Mouse (Mus musculus): ENCODE data around the gene Gm20388. TPM values are rescaled to one million over a fixed set of nuclear protein-coding genes. Genes with fewer than 3 reads are reported as not detected.

Gm20388 gene
- polyA plus RNA-seq, 1 experiment: 28.1 TPM

DNA sequence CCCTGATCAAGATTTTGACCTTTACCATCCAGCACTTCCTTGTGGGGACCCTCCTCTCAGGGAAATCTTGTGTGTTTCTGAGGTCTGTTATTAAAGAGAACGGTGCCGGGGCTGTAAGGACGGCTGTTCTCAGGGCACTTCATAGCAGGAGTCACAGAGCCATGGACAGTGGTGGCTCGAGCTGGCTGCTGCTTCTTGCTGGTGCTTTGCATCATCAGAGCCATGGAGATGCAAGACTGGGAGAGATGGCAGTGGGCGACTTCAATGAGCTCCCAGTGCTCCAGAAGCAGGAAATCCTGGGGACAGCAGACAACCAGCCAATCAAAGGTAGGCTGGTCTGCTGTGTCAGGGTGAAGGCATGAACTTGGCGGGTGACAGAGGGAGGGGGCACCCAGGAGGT, 2850.5 kb downstream of the Gm20388 start:
- Histone ChIP-seq H3K4me3 (ENCODE audit: low read depth, low read length) (no peak overlapping the region), H3K27ac (ENCODE audit: insufficient read depth, low read length) (no peak overlapping the region), H3K9ac (ENCODE audit: low read depth, poor library complexity, severe bottlenecking) (no peak overlapping the region), H3K9me3 (replicated peaks; ENCODE audit: control insufficient read depth, insufficient read depth, low read length, poor library complexity, severe bottlenecking) (no peaks in the 10 kb centered on the region), H3K27me3 (ENCODE audit: control insufficient read depth, insufficient read depth, low read length, poor library complexity, severe bottlenecking) (no peaks in the 10 kb centered on the region), H3K4me1 (ENCODE audit: control insufficient read depth, insufficient read depth, low read length) (no peaks in the 10 kb centered on the region), H3K36me3 (ENCODE audit: control insufficient read depth, insufficient read depth, low read length, poor library complexity, severe bottlenecking) (no peaks in the 10 kb centered on the region)
- no peak for TF ChIP-seq EP300 (IDR thresholded peaks at IDR 0.05; ENCODE audit: insufficient read depth, low read depth, low read length)
- no peak for TF ChIP-seq POLR2A (IDR thresholded peaks at IDR 0.05; ENCODE audit: insufficient read depth, low read length)
- TF ChIP-seq CTCF (IDR thresholded peaks at IDR 0.05; ENCODE audit: low read depth, low read length): no peak

DNA sequence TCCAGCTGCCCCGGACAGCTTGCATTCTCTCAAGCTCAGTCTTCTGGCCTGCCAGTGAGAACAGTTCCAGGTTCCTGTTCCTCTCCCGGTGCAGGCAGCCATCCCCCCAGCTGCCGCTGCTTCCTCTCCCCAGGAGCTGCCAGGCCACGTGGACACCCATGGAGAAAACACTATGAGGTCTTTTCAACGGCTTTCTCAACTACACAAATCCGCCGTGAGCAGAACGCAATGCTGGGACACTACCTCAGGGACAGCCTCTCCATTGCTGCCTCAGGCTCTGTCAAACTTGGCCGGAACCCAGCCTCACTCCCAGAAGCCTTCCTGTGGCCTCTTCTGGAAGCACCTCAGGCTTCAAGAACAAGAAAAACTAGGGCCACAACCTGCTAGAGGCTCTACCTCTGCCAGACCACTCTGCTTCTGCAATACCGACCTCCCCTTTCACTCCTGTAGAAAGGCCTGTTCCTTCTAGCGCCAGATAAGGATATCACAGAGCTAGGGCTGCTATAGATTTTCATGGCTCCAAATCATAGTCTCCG, 2852.2 kb downstream of the Gm20388 start:
- H3K9ac ChIP-seq (ENCODE audit: low read depth, poor library complexity, severe bottlenecking): no peak overlapping the region
- no peaks in the 10 kb centered on the region for H3K9me3 ChIP-seq (replicated peaks; ENCODE audit: control insufficient read depth, insufficient read depth, low read length, poor library complexity, severe bottlenecking)
- H3K4me3 ChIP-seq (ENCODE audit: low read depth, low read length): no peak overlapping the region
- no peak for TF ChIP-seq EP300 (IDR thresholded peaks at IDR 0.05; ENCODE audit: insufficient read depth, low read depth, low read length)
- no peak for TF ChIP-seq CTCF (IDR thresholded peaks at IDR 0.05; ENCODE audit: low read depth, low read length)
- no peak for TF ChIP-seq POLR2A (IDR thresholded peaks at IDR 0.05; ENCODE audit: insufficient read depth, low read length)
- no peaks in the 10 kb centered on the region for H3K4me1 ChIP-seq (ENCODE audit: control insufficient read depth, insufficient read depth, low read length)
- no peaks in the 10 kb centered on the region for H3K36me3 ChIP-seq (ENCODE audit: control insufficient read depth, insufficient read depth, low read length, poor library complexity, severe bottlenecking)
- H3K27me3 ChIP-seq (ENCODE audit: control insufficient read depth, insufficient read depth, low read length, poor library complexity, severe bottlenecking): no peaks in the 10 kb centered on the region
- H3K27ac ChIP-seq (ENCODE audit: insufficient read depth, low read length): no peak overlapping the region

GRCm38 (mm10) chr8:122763267-122763738, 2852.7 kb downstream of the Gm20388 start:
- TF ChIP-seq CTCF (IDR thresholded peaks at IDR 0.05; ENCODE audit: low read depth, low read length) (no peak), POLR2A (IDR thresholded peaks at IDR 0.05; ENCODE audit: insufficient read depth, low read length) (no peak), EP300 (IDR thresholded peaks at IDR 0.05; ENCODE audit: insufficient read depth, low read depth, low read length) (no peak)

DNA sequence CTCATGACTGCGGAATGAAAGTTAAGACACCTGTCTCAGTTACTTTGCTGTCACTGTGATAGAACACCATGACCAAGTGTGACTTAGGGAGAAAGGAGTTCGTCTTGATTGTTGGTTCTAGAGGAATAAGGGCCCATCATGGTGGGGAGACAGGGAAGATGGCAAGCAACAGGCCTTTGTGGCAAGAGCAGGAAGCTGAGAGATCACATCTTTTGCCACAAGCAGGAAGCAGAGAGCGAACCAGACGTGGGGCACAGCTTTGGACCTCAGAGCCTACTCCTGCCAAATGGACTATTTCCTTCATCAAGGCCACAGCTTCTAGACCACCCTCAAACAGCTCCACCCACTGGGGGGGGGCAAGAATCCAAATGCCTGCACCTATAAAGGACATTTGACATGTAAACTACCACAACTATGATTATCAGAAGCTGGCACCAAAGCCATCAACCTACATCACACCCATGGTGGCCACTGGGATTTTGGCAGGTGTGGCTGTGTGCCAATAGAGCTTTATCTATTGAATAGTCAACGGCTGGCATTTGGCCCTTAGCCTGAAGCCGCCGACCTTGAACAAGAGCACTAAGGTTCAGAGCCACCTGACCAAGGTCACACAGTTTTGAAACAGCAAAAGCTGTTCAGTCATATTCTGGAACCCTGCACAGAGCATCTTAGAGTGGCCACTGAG, 2854.3 kb downstream of the Gm20388 start:
- Histone ChIP-seq H3K4me1 (ENCODE audit: control insufficient read depth, insufficient read depth, low read length) (no peaks in the 10 kb centered on the region), H3K27ac (ENCODE audit: insufficient read depth, low read length) (no peak overlapping the region), H3K36me3 (ENCODE audit: control insufficient read depth, insufficient read depth, low read length, poor library complexity, severe bottlenecking) (no peaks in the 10 kb centered on the region), H3K9me3 (replicated peaks; ENCODE audit: control insufficient read depth, insufficient read depth, low read length, poor library complexity, severe bottlenecking) (no peaks in the 10 kb centered on the region), H3K9ac (ENCODE audit: low read depth, poor library complexity, severe bottlenecking) (no peak overlapping the region), H3K27me3 (ENCODE audit: control insufficient read depth, insufficient read depth, low read length, poor library complexity, severe bottlenecking) (no peaks in the 10 kb centered on the region), H3K4me3 (ENCODE audit: low read depth, low read length) (no peak overlapping the region)
- TF ChIP-seq EP300 (IDR thresholded peaks at IDR 0.05; ENCODE audit: insufficient read depth, low read depth, low read length) (no peak), CTCF (IDR thresholded peaks at IDR 0.05; ENCODE audit: low read depth, low read length) (no peak), POLR2A (IDR thresholded peaks at IDR 0.05; ENCODE audit: insufficient read depth, low read length) (no peak)

More at GRCm38 (mm10) chr8:122763267-122763738, 2852.7 kb downstream of the Gm20388 start:
- H3K36me3 ChIP-seq (ENCODE audit: control insufficient read depth, insufficient read depth, low read length, poor library complexity, severe bottlenecking): no peaks in the 10 kb centered on the region
- no peak overlapping the region for H3K9ac ChIP-seq (ENCODE audit: low read depth, poor library complexity, severe bottlenecking)
- no peaks in the 10 kb centered on the region for H3K27me3 ChIP-seq (ENCODE audit: control insufficient read depth, insufficient read depth, low read length, poor library complexity, severe bottlenecking)
- H3K4me3 ChIP-seq (ENCODE audit: low read depth, low read length): no peak overlapping the region
- no peak overlapping the region for H3K27ac ChIP-seq (ENCODE audit: insufficient read depth, low read length)
- H3K4me1 ChIP-seq (ENCODE audit: control insufficient read depth, insufficient read depth, low read length): no peaks in the 10 kb centered on the region
- no peaks in the 10 kb centered on the region for H3K9me3 ChIP-seq (replicated peaks; ENCODE audit: control insufficient read depth, insufficient read depth, low read length, poor library complexity, severe bottlenecking)

DNA sequence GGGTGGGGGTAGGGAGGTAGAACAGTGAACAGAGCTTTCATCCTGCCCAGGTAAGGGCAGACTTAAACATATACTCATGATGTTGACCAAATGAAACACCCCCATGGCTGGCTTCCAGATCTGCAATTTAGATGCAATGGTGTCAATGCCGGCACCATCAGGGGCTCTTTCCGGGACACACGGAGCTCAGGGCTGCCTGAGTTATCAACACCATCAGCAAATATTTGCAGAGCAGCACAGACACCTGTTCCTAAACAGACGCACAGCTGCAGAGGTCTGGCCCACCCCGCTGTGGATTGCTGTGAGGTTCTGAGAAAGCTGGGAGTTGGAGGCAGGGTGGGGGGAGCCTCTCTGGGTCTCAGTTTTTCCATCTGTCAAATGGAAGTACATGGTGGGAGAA, 2855.5 kb downstream of the Gm20388 start:
- no peak for TF ChIP-seq EP300 (IDR thresholded peaks at IDR 0.05; ENCODE audit: insufficient read depth, low read depth, low read length)

GRCm38 (mm10) chr8:122766647-122767200, 2856.1 kb downstream of the Gm20388 start:
- H3K9ac ChIP-seq (ENCODE audit: low read depth, poor library complexity, severe bottlenecking): no peak overlapping the region
- no peaks in the 10 kb centered on the region for H3K4me1 ChIP-seq (ENCODE audit: control insufficient read depth, insufficient read depth, low read length)
- no peaks in the 10 kb centered on the region for H3K36me3 ChIP-seq (ENCODE audit: control insufficient read depth, insufficient read depth, low read length, poor library complexity, severe bottlenecking)
- no peaks in the 10 kb centered on the region for H3K27me3 ChIP-seq (ENCODE audit: control insufficient read depth, insufficient read depth, low read length, poor library complexity, severe bottlenecking)
- H3K4me3 ChIP-seq (ENCODE audit: low read depth, low read length): no peak overlapping the region
- no peak for TF ChIP-seq POLR2A (IDR thresholded peaks at IDR 0.05; ENCODE audit: insufficient read depth, low read length)
- TF ChIP-seq CTCF (IDR thresholded peaks at IDR 0.05; ENCODE audit: low read depth, low read length): no peak
- no peak for TF ChIP-seq EP300 (IDR thresholded peaks at IDR 0.05; ENCODE audit: insufficient read depth, low read depth, low read length)
- H3K9me3 ChIP-seq (replicated peaks; ENCODE audit: control insufficient read depth, insufficient read depth, low read length, poor library complexity, severe bottlenecking): no peaks in the 10 kb centered on the region
- H3K27ac ChIP-seq (ENCODE audit: insufficient read depth, low read length): no peak overlapping the region

More for the DNA sequence above, 2855.5 kb downstream of the Gm20388 start:
- H3K4me3 ChIP-seq (ENCODE audit: low read depth, low read length): no peak overlapping the region
- no peaks in the 10 kb centered on the region for H3K27me3 ChIP-seq (ENCODE audit: control insufficient read depth, insufficient read depth, low read length, poor library complexity, severe bottlenecking)
- H3K9ac ChIP-seq (ENCODE audit: low read depth, poor library complexity, severe bottlenecking): no peak overlapping the region
- H3K4me1 ChIP-seq (ENCODE audit: control insufficient read depth, insufficient read depth, low read length): no peaks in the 10 kb centered on the region
- no peaks in the 10 kb centered on the region for H3K9me3 ChIP-seq (replicated peaks; ENCODE audit: control insufficient read depth, insufficient read depth, low read length, poor library complexity, severe bottlenecking)
- no peak overlapping the region for H3K27ac ChIP-seq (ENCODE audit: insufficient read depth, low read length)
- H3K36me3 ChIP-seq (ENCODE audit: control insufficient read depth, insufficient read depth, low read length, poor library complexity, severe bottlenecking): no peaks in the 10 kb centered on the region

All from ES-Bruce4 (cell line).